Mouse (Mus musculus) testis, adult 2 months (tissue): ENCODE measurements at regions not wholly inside any gene's neighbourhood (a gene's known extent, or its start where the extent isn't known, plus 50 kb on each side); places are given as distances from the start of the nearest gene placed in this dataset.

Experiments
- H3K27ac ChIP-seq: fragments of 200-500 bp; 2 replicates; pipeline ENCODE4 v1.5.1; 2012; ENCODE audit warnings: low read depth, low read length; ENCODE audit not compliant: control insufficient read depth, insufficient read depth
- H3K27me3 ChIP-seq: fragments of 200-500 bp; 2 replicates; pipeline ENCODE4 v1.6.1; 2012; ENCODE audit warnings: mild to moderate bottlenecking, low read length, moderate library complexity; ENCODE audit not compliant: control insufficient read depth, insufficient read depth
- H3K36me3 ChIP-seq: fragments of 200-500 bp; 2 replicates; pipeline ENCODE4 v1.6.1; 2012; ENCODE audit warnings: mild to moderate bottlenecking, low read length; ENCODE audit not compliant: control insufficient read depth, insufficient read depth
- H3K4me1 ChIP-seq: fragments of 200-500 bp; 2 replicates; pipeline ENCODE4 v1.6.1; 2012; ENCODE audit warnings: low read length; ENCODE audit not compliant: control insufficient read depth, insufficient read depth
- H3K4me3 ChIP-seq: fragments of 200-500 bp; 2 replicates; pipeline ENCODE4 v1.5.1; 2012; ENCODE audit warnings: low read depth, mild to moderate bottlenecking, low read length, moderate library complexity, mixed read lengths; ENCODE audit not compliant: control insufficient read depth
- CTCF ChIP-seq: fragments of 200-500 bp; IDR thresholded peaks from 2 replicates; pipeline ENCODE4 v1.5.1; 2012; ENCODE audit warnings: low read depth, mild to moderate bottlenecking, inconsistent platforms, low read length, moderate library complexity; ENCODE audit not compliant: control insufficient read depth, insufficient read depth, insufficient replicate concordance
- POLR2A ChIP-seq: fragments of 200-500 bp; IDR thresholded peaks from 2 replicates; pipeline ENCODE4 v1.6.1; 2012; ENCODE audit warnings: low read depth, mild to moderate bottlenecking, inconsistent platforms, low read length, moderate library complexity; ENCODE audit not compliant: control insufficient read depth

DNA sequence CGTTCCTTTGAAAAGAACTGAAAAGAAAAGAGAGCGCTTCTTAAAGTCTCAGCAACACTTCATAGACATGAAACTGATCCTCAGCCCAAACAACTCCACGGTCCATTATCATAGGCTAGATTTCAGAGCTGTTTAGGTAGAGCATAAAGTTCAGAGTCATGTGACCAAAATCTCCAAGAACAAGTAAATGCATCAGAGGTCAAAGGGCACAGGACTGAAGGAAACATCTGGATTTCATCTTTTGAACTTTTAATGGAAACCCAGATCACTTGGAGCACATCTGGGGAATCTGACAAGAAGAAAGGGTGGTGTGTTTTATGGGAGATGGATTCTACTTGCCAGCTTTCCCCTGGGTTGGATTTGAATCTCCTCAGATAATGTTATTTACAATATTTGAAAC is 497.6 kb upstream of the Etaa1 start:
- no peak overlapping the region for H3K4me3 ChIP-seq
- no peaks in the 10 kb centered on the region for H3K36me3 ChIP-seq
- H3K4me1 ChIP-seq, result no peaks in the 10 kb centered on the region
- H3K27me3 ChIP-seq, result no peaks in the 10 kb centered on the region
- no peak for TF ChIP-seq POLR2A
- no peak overlapping the region for H3K27ac ChIP-seq

DNA sequence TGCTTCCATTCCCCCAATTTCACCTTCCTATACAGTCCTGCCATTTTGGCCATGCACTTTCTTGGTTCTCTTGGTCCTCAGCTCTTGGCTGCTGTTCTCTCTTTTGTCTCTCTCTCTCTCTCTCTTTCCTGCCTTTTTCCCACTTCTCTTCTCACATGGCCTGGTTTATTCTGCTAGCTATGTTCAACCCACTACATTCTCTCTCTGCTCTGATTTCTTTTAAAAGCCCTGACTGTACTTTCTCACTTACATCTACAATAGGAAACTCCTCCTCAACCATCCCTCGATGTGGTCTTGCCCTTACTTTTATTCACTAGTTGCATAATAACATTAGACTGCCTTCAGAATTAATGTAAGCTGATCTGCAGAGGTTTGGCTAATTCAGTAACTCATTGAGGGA is 495.2 kb upstream of the Etaa1 start:
- Histone ChIP-seq H3K36me3 (no peaks in the 10 kb centered on the region), H3K27me3 (no peaks in the 10 kb centered on the region), H3K4me3 (no peak overlapping the region), H3K4me1 (peaks cover 4% of the 10 kb centered on the region; the same call in 1 of the 2 replicates), H3K27ac (no peak overlapping the region)
- no peak for TF ChIP-seq CTCF
- no peak for TF ChIP-seq POLR2A

DNA sequence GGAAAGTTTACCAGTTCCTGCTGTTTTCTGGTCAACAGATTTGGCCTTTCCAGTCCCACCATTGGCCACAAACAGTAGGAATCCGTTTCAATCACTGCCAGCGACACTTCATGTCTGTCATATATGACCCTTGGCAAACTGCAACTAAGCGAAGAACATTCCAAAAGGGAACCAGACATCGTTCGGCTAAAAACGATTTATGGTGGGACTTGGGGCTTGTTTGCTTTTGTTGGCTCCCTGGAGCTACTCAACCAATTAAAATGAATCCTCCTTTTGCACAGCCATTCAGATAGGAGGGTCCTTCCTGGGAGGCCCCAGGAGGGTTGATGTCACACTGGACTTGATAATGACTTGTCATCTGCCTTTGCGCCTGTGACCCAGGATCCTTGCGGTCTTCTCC is 490.9 kb upstream of the Etaa1 start:
- peaks cover 4% of the 10 kb centered on the region; the same call in 1 of the 2 replicates for H3K4me1 ChIP-seq
- no peaks in the 10 kb centered on the region for H3K36me3 ChIP-seq
- no peak overlapping the region for H3K4me3 ChIP-seq
- no peaks in the 10 kb centered on the region for H3K27me3 ChIP-seq
- no peak for TF ChIP-seq CTCF
- no peak for TF ChIP-seq POLR2A
- H3K27ac ChIP-seq, result no peak overlapping the region

DNA sequence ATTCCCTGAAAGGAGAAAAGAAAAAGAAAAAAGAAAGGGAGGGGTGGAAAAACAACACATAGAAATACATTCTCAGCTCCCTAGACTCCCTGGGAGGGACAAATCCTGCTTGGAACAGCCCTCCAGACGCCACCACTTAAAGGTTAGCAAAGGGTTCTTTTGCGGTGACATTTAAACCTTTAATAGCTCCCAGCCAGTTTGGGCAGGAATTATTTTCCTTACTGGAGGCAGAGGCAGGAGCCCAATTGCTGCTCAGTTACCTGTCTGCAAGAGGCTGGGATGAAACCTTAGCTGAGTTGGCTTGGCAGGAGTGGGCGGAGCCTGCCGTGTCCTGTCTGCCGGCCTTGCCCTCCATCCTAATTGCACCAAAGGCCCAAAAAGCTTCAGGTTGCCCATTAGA is 490.4 kb upstream of the Etaa1 start:
- Histone ChIP-seq H3K36me3 (no peaks in the 10 kb centered on the region), H3K4me3 (no peak overlapping the region), H3K4me1 (peaks cover 4% of the 10 kb centered on the region; the same call in 1 of the 2 replicates), H3K27me3 (no peaks in the 10 kb centered on the region), H3K27ac (no peak overlapping the region)
- TF ChIP-seq CTCF, result no peak

DNA sequence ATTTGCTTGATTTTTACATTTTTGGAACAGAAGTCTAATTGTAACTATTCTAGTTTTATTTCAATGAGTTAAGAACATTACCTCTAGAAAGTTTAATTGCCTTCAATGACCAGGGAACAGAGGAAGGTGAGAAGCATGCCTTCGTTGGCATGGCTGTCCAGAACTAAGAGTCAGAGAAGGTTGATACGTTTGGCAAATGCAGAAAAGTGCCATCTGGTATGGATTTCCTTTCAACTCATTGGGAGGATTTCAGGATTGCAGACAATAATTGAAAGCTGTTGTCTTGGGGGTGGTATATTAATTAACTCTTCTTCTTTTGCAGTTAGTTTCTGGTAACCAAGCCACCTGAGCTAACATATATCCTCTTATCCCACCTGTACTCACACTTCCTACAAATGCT is 489.5 kb upstream of the Etaa1 start:
- Histone ChIP-seq H3K4me3 (no peak overlapping the region), H3K27ac (no peak overlapping the region), H3K36me3 (no peaks in the 10 kb centered on the region), H3K4me1 (peaks cover 4% of the 10 kb centered on the region; the same call in 1 of the 2 replicates), H3K27me3 (no peaks in the 10 kb centered on the region)
- TF ChIP-seq CTCF, result no peak
- TF ChIP-seq POLR2A, result no peak

DNA sequence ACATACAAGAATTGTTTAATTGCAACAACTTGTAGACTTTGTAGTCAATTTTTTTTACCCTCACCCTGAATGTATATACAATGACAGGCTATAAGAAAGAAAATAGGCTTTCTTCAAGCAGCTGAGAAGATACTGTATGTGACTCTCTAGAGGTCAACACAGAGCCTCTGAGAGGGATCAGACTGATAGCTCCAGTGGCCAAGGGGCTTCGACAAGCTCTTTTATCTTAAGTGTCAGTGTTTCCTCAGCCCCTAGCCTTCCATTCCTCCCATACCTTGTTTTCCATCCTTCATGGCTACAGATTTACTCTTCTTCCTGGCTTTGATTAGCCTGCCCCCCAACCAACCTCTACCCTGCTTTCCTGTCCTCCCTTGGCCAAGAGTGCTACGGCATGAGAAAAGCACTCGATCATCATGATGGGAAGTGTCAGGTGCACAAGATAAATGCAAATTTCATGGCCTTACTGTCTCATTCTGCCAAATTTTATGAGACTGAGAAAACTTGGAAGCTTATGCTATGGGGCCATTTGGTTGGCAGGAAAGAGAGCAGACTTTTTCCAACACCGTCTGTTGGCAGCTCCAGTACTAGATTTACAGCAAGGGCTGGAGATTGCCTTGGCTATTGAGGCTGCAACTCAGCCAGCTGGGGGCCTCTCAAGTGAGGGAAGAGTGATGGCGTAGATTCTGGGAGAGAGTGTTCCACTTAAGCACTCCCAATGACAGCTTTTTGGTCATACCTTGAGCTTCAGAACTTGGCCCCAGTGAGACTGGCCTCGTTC is 484.3 kb upstream of the Etaa1 start:
- Histone ChIP-seq H3K27me3 (no peaks in the 10 kb centered on the region), H3K4me1 (no peaks in the 10 kb centered on the region), H3K36me3 (no peaks in the 10 kb centered on the region), H3K4me3 (no peak overlapping the region), H3K27ac (no peak overlapping the region)
- TF ChIP-seq CTCF (no peak), POLR2A (no peak)

DNA sequence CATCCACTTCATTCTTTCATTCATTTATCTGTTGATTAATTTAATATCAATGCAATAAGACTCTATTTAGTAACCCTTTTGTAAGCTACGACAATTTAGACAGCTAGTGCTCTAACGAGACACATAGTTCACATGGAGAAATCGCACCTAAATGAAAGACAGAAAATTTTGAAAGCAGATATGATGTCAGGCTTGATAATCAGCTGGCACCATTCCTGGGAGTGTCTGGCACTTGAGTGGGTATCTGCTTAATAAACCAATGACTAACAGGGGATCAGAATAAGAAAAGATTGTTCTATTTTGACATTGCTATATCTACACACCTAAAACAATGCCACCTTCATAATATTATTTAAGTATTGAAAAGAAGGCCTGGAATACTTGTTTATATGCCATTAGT is 467.4 kb upstream of the Etaa1 start:
- Histone ChIP-seq H3K27ac (no peak overlapping the region), H3K27me3 (no peaks in the 10 kb centered on the region), H3K36me3 (no peaks in the 10 kb centered on the region), H3K4me1 (no peaks in the 10 kb centered on the region), H3K4me3 (no peak overlapping the region)
- no peak for TF ChIP-seq POLR2A
- no peak for TF ChIP-seq CTCF

DNA sequence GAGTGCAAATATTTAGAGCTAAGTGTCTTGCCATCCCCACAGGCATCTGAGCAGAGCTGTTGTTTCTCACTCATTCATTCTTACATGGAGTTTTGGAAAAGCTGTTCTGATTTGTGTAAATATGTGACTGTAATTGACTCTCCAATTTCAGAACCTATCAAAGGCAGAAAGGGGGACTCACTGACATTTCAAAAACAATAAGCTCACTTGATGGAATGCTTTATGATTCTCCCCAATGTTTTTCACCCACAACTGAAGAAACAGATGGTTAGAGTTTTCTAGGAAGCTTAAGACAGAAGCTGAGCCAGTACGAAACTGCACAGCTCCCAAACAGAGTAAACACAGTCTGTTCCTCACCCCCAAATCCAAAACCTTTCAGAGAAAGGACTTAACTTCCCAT is 460.1 kb upstream of the Etaa1 start:
- Histone ChIP-seq H3K4me3 (no peak overlapping the region), H3K36me3 (no peaks in the 10 kb centered on the region), H3K27ac (no peak overlapping the region), H3K4me1 (no peaks in the 10 kb centered on the region), H3K27me3 (no peaks in the 10 kb centered on the region)
- TF ChIP-seq POLR2A, result no peak
- TF ChIP-seq CTCF, result no peak
